Mouse (Mus musculus) right cerebral cortex, postnatal 36 days (tissue): ENCODE results near the gene Cd69.

Source experiments
- DNase-seq, 2 experiments: peaks; one replicate each; pipeline ENCODE4 v3.0.0; 2022; ENCODE audit warnings: low spot score in 2 of 2, mixed read lengths in 1 of 2

The Cd69 gene

DNA sequence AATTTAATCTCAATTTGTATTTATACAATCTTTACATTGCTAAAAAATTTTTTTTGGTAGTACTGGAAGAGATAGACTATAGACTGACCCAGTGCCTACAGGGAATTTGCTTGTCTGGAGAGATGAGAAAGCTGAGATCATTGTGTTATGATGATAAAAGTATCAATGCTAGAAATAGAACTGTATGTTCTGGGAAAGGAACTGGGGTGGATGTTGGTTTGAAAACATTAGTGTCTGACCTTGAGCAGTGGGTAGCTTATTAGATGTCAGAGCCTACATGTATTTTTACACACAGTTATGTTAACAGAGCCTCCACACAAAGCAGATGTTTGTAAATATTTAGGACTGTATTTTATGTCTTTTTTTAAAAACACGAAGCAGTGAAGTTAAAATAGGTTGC lies 51.1 kb downstream of the Cd69 start:
- no peak for DNase-seq

DNA sequence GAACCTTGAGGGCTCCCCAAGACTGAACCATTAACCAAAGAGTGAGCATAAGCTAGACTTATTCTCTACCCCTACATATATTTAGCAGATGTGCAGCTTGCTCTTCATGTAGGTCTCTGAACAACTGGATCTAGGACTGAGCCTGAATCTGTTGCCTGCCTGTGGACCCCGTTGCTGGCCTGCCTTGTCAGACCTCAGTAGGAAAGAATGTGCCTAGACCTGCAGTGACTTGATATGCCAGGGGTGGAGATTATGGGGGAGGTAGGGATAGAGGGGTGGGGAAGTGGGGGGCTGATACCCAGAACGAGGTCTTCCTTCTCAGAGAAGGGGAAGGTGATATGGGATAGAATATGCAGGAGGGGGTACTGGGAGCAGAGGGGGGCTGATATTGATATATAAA lies 51.6 kb downstream of the Cd69 start:
- DNase-seq: no peak

DNA sequence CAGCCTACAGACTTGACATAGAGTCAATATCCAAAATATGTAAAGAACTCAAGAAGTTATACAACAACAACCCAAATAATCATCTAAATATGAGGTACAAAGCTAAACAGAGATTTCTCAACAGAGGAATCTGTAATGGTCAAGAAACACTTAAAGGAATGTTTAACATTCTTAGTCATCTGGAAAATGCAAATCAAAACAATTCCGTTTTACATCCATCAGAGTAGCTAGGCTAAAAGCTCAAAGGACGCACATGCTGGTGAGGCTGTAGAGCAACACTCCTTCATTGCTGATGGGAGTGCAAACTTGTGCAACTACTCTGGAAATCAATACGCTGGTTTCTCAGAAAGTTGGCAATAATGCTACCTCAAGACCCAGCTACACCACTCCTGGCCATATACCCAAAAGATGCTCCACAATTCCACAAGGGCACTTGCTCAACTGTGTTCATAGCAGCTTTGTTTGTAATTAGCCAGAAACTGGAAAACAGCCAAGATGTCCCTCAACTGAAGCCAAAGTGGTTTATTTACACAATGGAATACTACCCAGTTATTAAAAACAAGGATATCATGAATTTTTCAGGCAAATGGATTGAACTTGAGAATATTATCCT lies 52.9 kb downstream of the Cd69 start:
- DNase-seq: no peak

DNA sequence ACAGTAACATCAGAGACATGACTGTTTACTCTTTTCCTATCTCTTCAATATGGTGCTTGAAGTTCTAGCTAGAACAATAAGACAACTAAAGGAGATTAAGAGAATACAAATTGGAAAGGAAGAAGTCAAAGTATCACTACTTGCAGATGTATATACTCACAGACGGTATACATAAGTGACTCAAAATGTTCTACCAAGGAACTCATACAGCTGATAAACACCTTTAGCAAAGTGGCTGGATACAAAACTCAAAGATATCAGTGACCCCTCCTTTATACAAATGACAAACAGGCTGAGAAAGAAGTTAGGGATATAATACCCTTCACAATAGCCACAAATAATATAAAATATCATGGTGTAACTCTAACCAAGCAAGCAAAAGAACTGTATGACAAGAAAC lies 54.2 kb downstream of the Cd69 start:
- DNase-seq: no peak

DNA sequence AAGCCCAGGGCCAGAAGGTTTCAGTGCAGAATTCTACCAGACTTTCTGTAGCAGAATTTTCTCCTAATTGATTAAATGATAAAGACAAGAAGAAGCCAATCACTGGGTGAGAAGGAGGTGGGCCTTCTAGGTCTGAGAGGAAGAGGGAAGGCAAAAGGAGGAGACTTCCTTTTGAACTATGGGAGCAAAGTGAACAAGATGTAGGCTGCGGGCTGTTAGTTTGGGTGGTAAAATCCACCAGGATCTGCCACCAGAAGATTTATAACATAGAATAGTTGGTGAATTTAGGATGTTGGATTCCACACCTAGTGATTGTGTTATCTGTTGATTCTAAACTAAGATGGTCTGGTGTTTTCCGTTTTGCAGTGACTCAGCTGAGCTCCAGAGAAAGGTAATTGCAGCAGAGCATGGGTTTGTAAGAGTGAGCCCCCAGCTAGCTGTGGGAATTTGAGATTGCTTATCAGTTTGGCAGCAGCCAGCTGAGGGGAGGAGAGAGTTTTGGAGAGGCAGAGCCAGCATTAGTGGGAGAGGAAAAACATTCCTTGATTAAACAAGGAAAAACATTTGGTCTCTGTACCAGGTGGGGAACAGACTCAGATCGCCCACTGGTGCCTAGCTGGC lies 55.2 kb downstream of the Cd69 start:
- no peak for DNase-seq

DNA sequence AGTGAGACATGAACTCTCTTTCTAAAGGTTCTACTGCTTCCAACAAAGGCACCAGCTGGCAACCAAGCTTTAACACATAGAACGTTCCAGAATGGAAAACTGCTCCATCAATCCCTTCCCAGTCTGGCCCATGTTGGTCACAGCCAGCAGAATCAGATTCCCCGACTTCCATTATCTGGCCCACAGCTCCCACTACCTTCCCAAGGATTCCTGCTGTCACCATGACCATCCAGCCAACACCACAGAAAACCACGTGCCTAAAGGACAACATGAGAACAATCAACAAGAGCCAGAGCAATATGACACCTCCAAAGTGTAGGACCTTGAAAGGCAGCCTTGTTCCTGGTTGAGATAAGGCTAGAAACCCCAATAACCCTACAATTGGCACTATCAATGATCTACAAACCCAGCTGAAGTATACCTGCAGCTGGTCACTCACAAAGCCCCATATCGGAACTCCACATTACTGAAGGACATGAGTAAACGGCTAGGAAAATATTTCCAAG lies 57.0 kb downstream of the Cd69 start:
- DNase-seq: no peak
